Comparison of ENCODE assay signal across 10 mouse cellular contexts in the genomic region with DNA sequence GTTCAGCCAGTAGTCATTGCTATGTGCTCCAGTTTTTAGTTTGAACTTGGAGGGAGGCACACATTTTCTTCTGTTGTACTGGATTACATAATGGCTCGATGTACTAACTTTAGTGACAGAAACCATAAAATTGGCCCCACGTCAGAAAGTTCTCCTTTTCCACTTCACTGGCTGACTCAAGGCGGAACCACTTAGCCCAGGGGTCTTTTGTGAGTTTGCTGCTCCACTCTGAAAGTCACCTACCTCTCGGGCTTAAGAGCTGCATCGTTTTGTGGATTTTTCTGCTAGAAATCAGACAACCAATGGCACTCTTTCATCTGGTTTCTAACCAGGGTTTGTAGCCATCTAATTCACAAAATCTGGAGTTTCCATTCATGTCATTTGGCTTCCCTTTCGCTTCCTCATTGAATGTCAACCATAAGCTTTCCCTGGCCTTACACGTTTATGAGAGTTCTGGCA.
DNase-seq lines count a peak whose midpoint lies in the region; ATAC-seq and TF ChIP-seq lines count a peak whose summit lies in the region.
"Had no signal": no experiment of that assay in that cellular context is flagged by ENCODE, and none has a peak within 500 bp of the region (broad histone marks: within the 10 kb centered on the region; RNA-seq: fewer than 3 reads in every experiment).

No protein-coding gene starts in this region.

- H3K4me1 ChIP-seq in embryonic facial prominence, embryonic 14.5 days (ENCODE audit: control insufficient read depth, insufficient read depth, low read length) = peaks cover 10% of the 10 kb centered on the region
- no peaks in the 10 kb centered on the region for H3K4me1 ChIP-seq in embryonic facial prominence, embryonic 10.5 days
- H3K4me1 ChIP-seq in liver, embryonic 14.5 days (replicated peaks; ENCODE audit: control insufficient read depth in 2 of 2, insufficient read depth in 2 of 2, low read length in 1 of 2) = no peaks in the 10 kb centered on the region
- no peaks in the 10 kb centered on the region for H3K4me1 ChIP-seq in kidney, postnatal 0 days (replicated peaks; ENCODE audit: insufficient read depth, low read length)
- H3K4me1 ChIP-seq in cerebellum, adult 2 months (ENCODE audit: control insufficient read depth, insufficient read depth, low read length) = no peaks in the 10 kb centered on the region
- H3K4me1 ChIP-seq in hindbrain, embryonic 14.5 days (replicated peaks; ENCODE audit: control insufficient read depth, insufficient read depth, low read length) = no peaks in the 10 kb centered on the region

- no peak overlapping the region for H3K4me3 ChIP-seq in embryonic facial prominence, embryonic 14.5 days (ENCODE audit: low read depth, low read length)
- H3K4me3 ChIP-seq in embryonic facial prominence, embryonic 10.5 days = no peak overlapping the region
- no peak overlapping the region for H3K4me3 ChIP-seq in liver, embryonic 14.5 days (ENCODE audit: insufficient read depth in 1 of 2, low read depth in 2 of 2, low read length in 2 of 2)
- no peak overlapping the region for H3K4me3 ChIP-seq in kidney, postnatal 0 days (replicated peaks; ENCODE audit: low read depth, low read length)
- H3K4me3 ChIP-seq in cerebellum, adult 2 months (replicated peaks; ENCODE audit: insufficient read depth, low read depth, low read length) = no peak overlapping the region
- H3K4me3 ChIP-seq in hindbrain, embryonic 14.5 days (replicated peaks; ENCODE audit: low read length) = no peak overlapping the region

- H3K9me3 ChIP-seq in embryonic facial prominence, embryonic 14.5 days (ENCODE audit: control insufficient read depth, low read length) = no peaks in the 10 kb centered on the region
- no peaks in the 10 kb centered on the region for H3K9me3 ChIP-seq in embryonic facial prominence, embryonic 10.5 days
- H3K9me3 ChIP-seq in liver, embryonic 14.5 days (ENCODE audit: control insufficient read depth, low read length) = no peaks in the 10 kb centered on the region
- H3K9me3 ChIP-seq in kidney, postnatal 0 days (replicated peaks; ENCODE audit: low read length) = no peaks in the 10 kb centered on the region
- no peaks in the 10 kb centered on the region for H3K9me3 ChIP-seq in hindbrain, embryonic 14.5 days (ENCODE audit: control insufficient read depth, low read length)

- peak; percentile 80 for DNase-seq in embryonic facial prominence, embryonic 14.5 days (ENCODE audit: low spot score)
- DNase-seq in embryonic facial prominence, embryonic 10.5 days (ENCODE audit: low spot score) = no peak
- peak in 2 of 3 experiments; percentile 6 for DNase-seq in liver, embryonic 14.5 days (ENCODE audit: low read depth in 3 of 3, low spot score in 3 of 3)
- no peak for DNase-seq in liver
- DNase-seq in kidney, postnatal 0 days (ENCODE audit: low spot score) = peak; percentile 42
- no peak for DNase-seq in cerebellum, adult 2 months
- no peak for DNase-seq in hindbrain, embryonic 14.5 days (ENCODE audit: low spot score)
- DNase-seq: retina, postnatal 1 day had no signal

- TF ChIP-seq POLR2A in cerebellum, adult 2 months (IDR thresholded peaks at IDR 0.05; ENCODE audit: borderline replicate concordance, insufficient read depth, low read length) = no peak

- H3K27ac ChIP-seq in embryonic facial prominence, embryonic 14.5 days (replicated peaks; ENCODE audit: low read depth, low read length) = peak overlapping the region; percentile 24; the same call in 1 of the 2 replicates
- H3K27ac ChIP-seq in embryonic facial prominence, embryonic 10.5 days (replicated peaks) = no peak overlapping the region
- H3K27ac ChIP-seq in liver, embryonic 14.5 days = no peak overlapping the region
- no peak overlapping the region for H3K27ac ChIP-seq in kidney, postnatal 0 days
- H3K27ac ChIP-seq in cerebellum, adult 2 months (ENCODE audit: insufficient read depth, low read length) = no peak overlapping the region
- no peak overlapping the region for H3K27ac ChIP-seq in hindbrain, embryonic 14.5 days

- no peak for TF ChIP-seq CTCF in liver, embryonic 14.5 days (IDR thresholded peaks at IDR 0.05; ENCODE audit: low read depth)
- no peak for TF ChIP-seq CTCF in kidney, postnatal 0 days (IDR thresholded peaks at IDR 0.05; ENCODE audit: low read depth)
- no peak for TF ChIP-seq CTCF in cerebellum, adult 2 months (IDR thresholded peaks at IDR 0.05; ENCODE audit: borderline replicate concordance, insufficient read depth, low read depth, low read length)

- no peak overlapping the region for H3K4me2 ChIP-seq in embryonic facial prominence, embryonic 14.5 days (ENCODE audit: low read depth, low read length)
- H3K4me2 ChIP-seq in liver, embryonic 14.5 days (ENCODE audit: low read depth) = no peak overlapping the region
- H3K4me2 ChIP-seq in kidney, postnatal 0 days (ENCODE audit: low read length) = no peak overlapping the region
- H3K4me2 ChIP-seq in hindbrain, embryonic 14.5 days (replicated peaks) = no peak overlapping the region

- peak; percentile 30; the same call in 1 of the 2 replicates for ATAC-seq in embryonic facial prominence, embryonic 14.5 days (ENCODE audit: low read depth)
- no peak for ATAC-seq in liver, embryonic 14.5 days (ENCODE audit: insufficient read depth)
- no peak for ATAC-seq in kidney, postnatal 0 days (replicated peaks; ENCODE audit: low FRiP score, low read depth)
- peak; percentile 81 for ATAC-seq in monocyte, adult 5-6 weeks (replicated peaks; ENCODE audit: insufficient number of reproducible peaks, low FRiP score, low TSS enrichment, poor library complexity, severe bottlenecking)
- no peak for ATAC-seq in hindbrain, embryonic 14.5 days (ENCODE audit: low FRiP score)
- ATAC-seq: hindbrain, embryonic 16.5 days had no signal

- 44% methylated on average over 7 of the region's 7 CpGs for WGBS in embryonic facial prominence, embryonic 14.5 days
- WGBS in embryonic facial prominence, embryonic 10.5 days = 74% methylated on average over 7 of the region's 7 CpGs
- 36% methylated on average over 7 of the region's 7 CpGs for WGBS in liver, embryonic 14.5 days (ENCODE audit: insufficient replicate concordance)
- 55% methylated on average over 7 of the region's 7 CpGs for WGBS in kidney, postnatal 0 days
- 55% methylated on average over 7 of the region's 7 CpGs for WGBS in cerebellum, adult 2 months
- WGBS in hindbrain, embryonic 14.5 days = 70% methylated on average over 7 of the region's 7 CpGs

- no peak overlapping the region for H3K9ac ChIP-seq in embryonic facial prominence, embryonic 14.5 days (ENCODE audit: low read depth, low read length)
- no peak overlapping the region for H3K9ac ChIP-seq in liver, embryonic 14.5 days (replicated peaks)
- H3K9ac ChIP-seq in kidney, postnatal 0 days (ENCODE audit: low read depth, low read length) = no peak overlapping the region
- no peak overlapping the region for H3K9ac ChIP-seq in hindbrain, embryonic 14.5 days

- no peaks in the 10 kb centered on the region; the same call in 1 of the 2 replicates for H3K27me3 ChIP-seq in embryonic facial prominence, embryonic 14.5 days (replicated peaks; ENCODE audit: control insufficient read depth, insufficient read depth, low read length)
- no peaks in the 10 kb centered on the region for H3K27me3 ChIP-seq in embryonic facial prominence, embryonic 10.5 days (replicated peaks; ENCODE audit: low read depth, poor library complexity, severe bottlenecking)
- no peaks in the 10 kb centered on the region for H3K27me3 ChIP-seq in liver, embryonic 14.5 days (ENCODE audit: control insufficient read depth, insufficient read depth, low read length)
- no peaks in the 10 kb centered on the region for H3K27me3 ChIP-seq in kidney, postnatal 0 days (ENCODE audit: insufficient read depth, low read length)
- H3K27me3 ChIP-seq in cerebellum, adult 2 months (ENCODE audit: control insufficient read depth, insufficient read depth, low read length) = no peaks in the 10 kb centered on the region; the same call in 1 of the 2 replicates
- no peaks in the 10 kb centered on the region for H3K27me3 ChIP-seq in hindbrain, embryonic 14.5 days (ENCODE audit: control insufficient read depth, insufficient read depth, low read length)

- no peaks in the 10 kb centered on the region for H3K36me3 ChIP-seq in embryonic facial prominence, embryonic 14.5 days (ENCODE audit: control insufficient read depth, insufficient read depth, low read length)
- no peaks in the 10 kb centered on the region for H3K36me3 ChIP-seq in embryonic facial prominence, embryonic 10.5 days (replicated peaks)
- H3K36me3 ChIP-seq in liver, embryonic 14.5 days (replicated peaks; ENCODE audit: control insufficient read depth, insufficient read depth, low read depth) = no peaks in the 10 kb centered on the region
- no peaks in the 10 kb centered on the region for H3K36me3 ChIP-seq in kidney, postnatal 0 days (ENCODE audit: insufficient read depth, low read length)
- H3K36me3 ChIP-seq in hindbrain, embryonic 14.5 days (replicated peaks; ENCODE audit: control insufficient read depth, insufficient read depth) = no peaks in the 10 kb centered on the region

- TF ChIP-seq EP300 in liver, embryonic 14.5 days (IDR thresholded peaks at IDR 0.05; ENCODE audit: low read depth) = no peak

Comparison
In these comparisons a context has a peak if more than half of its experiments do, and no peak if none do; other contexts are left out.
1. DNase-seq: peak in embryonic facial prominence, embryonic 14.5 days (single experiment), liver, embryonic 14.5 days (2 of 3) and kidney, postnatal 0 days (single experiment); none in embryonic facial prominence, embryonic 10.5 days (single experiment), liver (single experiment), cerebellum, adult 2 months (0 of 2) and hindbrain, embryonic 14.5 days (single experiment).
2. ATAC-seq: peak in embryonic facial prominence, embryonic 14.5 days (single experiment) and monocyte, adult 5-6 weeks (single experiment); none in liver, embryonic 14.5 days (single experiment), kidney, postnatal 0 days (single experiment) and hindbrain, embryonic 14.5 days (single experiment).